Mouse (Mus musculus) brown adipose tissue, adult 24 weeks (tissue): ENCODE results near the gene Ak2. TPM values are rescaled to one million over a fixed set of nuclear protein-coding genes. Genes with fewer than 3 reads are reported as not detected.

Experiments
- H3K27ac ChIP-seq: fragments of 200-500 bp; replicated peaks from 2 replicates; pipeline ENCODE4 v1.5.1; 2012; ENCODE audit warnings: low read depth, mild to moderate bottlenecking, low read length
- H3K4me1 ChIP-seq: fragments of 200-500 bp; 2 replicates; pipeline ENCODE4 v1.6.1; 2012; ENCODE audit warnings: low read length, mixed read lengths; ENCODE audit not compliant: control insufficient read depth, insufficient read depth, insufficient read length
- H3K4me3 ChIP-seq: fragments of 200-500 bp; 2 replicates; pipeline ENCODE4 v1.5.1; 2012; ENCODE audit warnings: low read depth, mild to moderate bottlenecking, low read length, moderate library complexity; ENCODE audit not compliant: insufficient read depth
- polyA plus RNA-seq: library from polyadenylated mRNA; stranded (reverse); fragments of >200 nt; gene quantifications from 2 replicates; pipeline ENCODE4 v1.2.4, GENCODE M21; 2012; ENCODE audit not compliant: missing spikeins, insufficient read depth, insufficient read length

The Ak2 gene
- polyA plus RNA-seq, 1 experiment: 382 TPM

DNA sequence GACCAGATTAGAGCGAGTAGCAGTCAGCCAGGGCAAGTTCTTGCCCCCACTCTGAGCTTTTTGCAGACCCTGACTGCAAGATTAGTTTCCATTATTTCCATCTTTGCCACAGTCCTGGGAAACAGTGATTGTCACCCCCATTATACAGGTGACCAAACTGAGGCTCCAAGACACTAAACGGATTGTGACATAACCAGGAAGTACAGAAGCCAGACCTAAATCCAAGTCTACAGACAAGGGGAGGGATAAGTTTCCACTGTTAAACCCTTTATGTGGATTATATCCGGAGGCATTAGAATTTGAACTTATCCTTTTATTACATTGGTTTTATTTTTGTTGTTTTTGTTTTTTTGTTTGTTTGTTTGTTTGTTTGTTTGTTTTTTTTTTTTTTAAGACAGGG is 42.5 kb downstream of the Ak2 start:
- Histone ChIP-seq H3K4me1 (peaks cover 8% of the 10 kb centered on the region), H3K27ac (no peak overlapping the region), H3K4me3 (no peak overlapping the region)

DNA sequence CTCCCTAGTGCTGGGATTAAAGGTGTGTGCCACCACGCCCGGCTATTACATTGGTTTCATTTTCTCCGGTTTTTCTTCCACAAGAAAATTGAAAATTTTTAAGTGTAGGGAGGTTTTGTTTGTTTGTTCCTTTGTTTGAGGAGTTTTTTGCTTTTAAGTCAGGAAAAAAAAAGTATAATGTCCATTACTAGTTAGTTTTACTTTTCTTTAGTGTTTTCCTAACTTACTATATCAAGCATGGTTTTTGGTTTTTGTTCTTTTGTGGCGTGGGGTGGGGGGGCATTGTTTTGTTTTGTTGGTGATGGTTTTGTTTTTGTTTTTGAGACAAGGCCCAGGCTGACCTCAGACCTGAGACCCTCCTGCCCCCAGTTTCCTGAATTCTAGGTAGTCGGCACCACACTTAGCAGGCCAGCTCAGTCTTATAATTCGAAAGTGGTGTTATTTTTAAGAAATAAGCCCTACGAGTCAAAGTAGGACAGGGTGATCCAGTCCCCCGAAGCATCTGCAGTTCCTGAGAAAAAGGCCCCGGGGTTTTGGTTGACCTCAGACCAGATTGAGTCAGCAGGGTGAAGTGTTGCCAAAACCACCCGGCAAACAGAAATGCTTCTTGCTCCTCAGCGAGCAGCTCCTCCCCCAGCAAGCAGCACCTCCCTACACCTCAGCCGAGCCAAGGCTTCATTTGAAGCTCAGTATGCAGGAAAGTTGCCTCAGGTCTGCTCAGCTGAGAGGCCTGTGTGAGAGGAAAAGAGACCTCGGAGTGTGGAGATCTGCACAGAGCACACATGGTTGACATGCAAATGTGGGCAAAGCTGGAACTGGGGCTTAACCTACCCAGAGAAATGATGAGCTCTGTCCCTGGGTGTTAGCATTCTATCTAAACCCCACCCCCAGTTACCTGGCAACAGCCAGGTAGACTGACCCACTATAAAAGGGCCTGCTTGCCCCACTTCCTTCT is 43.2 kb downstream of the Ak2 start:
- Histone ChIP-seq H3K27ac (peak overlapping the region; percentile 69), H3K4me1 (peaks cover 8% of the 10 kb centered on the region), H3K4me3 (no peak overlapping the region)

DNA sequence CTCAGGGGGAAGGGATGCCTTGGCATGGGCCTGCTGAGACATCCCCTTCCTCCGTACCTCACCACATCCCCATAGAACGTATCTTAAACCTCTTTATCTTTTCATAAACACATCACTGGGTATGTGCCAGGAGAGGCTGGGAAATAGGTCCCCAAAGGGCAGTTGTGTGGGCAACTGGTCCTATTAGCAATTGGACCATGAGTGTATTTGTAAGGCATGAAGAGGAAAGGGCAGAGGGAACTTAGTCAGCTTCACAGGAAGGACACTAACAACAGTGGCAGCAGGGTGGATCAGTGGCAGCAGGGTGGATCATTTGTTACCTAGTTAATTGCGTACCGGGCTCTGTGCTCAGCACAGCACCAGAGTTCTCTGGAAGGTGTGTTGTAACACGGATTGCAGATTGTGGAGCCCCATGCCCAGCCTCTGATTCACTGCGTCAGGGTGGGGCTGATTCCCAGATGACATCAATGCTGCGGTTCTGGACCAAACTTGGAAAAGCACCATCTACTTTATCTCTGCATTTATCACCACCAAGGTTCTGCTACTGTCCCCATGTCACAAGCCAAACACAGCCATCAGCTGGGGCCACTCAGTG is 44.2 kb downstream of the Ak2 start:
- peaks cover 8% of the 10 kb centered on the region for H3K4me1 ChIP-seq
- H3K27ac ChIP-seq: no peak overlapping the region
- no peak overlapping the region for H3K4me3 ChIP-seq

DNA sequence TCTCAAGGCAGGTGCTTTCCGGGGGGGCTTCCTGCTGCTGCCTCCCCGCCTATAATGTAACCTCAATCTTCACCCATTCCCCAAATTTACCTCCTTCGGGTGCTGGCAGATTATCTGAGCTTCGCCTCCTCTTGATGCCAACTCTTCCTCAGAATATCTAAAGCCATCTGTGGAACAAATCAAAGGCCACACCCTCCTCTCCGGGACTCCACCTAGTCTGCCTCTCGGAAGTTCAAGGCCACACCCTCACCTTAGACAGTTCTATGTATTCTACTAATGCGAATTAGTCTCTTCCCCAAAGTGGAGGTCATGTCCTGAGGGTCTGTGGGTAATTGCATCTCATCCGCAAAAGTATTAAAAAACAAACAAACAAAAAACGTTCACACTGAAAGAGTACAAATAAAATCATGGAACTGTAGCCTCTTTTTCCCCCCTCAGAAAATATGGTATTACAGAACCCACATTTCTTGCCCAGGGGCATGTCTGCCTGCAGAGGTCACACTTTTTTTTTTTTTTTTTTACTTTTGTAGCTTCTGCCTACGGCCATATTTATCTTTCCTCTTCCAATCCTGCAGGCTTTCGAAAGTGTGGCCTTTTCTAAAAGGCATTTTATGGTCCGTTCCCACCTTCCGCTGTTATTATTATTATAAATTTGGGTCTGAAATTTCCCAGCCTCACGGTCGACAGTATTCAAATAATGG is 56.1 kb downstream of the Ak2 start:
- Histone ChIP-seq H3K4me1 (peaks cover 2% of the 10 kb centered on the region; the same call in 1 of the 2 replicates), H3K4me3 (no peak overlapping the region), H3K27ac (no peak overlapping the region)

DNA sequence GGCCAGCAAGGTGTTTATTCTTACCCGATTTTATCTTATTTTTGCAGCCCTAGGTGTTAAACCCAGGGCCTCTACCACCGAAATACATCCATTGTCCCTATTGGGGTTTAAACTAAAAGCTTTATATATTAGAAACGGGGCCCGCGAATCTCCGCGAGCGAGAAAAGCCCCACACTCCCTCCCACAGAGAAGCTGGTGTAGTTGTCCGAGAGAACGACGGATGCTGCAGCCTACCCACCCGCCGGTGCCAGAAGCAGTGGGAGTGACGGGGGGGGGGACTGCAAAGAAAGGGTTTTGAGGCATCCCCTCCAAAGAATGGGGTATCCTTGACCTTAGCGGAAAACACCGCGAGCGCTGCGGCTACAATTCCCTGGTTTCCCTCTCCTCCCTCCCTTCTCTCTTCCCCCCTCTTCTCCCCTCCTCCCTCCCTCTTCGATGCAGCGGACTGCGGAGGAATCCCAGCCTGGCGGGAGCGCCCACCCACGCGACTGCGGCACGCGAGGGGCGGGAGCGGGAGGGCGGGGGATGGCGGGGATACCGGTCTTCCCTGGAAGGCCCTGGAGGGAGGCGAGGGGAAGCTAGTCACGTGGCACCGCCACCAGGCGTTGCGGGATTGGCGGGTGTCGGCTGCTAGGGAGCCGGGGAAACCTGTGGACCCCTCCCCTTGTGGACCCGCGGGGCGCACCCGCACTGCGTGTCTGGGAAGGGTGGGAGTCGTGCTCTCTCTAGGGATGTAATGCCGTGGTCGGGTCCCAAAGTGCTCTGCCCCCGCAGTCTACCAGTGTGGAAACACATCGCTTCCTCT is 56.9 kb downstream of the Ak2 start:
- H3K27ac ChIP-seq: no peak overlapping the region

DNA sequence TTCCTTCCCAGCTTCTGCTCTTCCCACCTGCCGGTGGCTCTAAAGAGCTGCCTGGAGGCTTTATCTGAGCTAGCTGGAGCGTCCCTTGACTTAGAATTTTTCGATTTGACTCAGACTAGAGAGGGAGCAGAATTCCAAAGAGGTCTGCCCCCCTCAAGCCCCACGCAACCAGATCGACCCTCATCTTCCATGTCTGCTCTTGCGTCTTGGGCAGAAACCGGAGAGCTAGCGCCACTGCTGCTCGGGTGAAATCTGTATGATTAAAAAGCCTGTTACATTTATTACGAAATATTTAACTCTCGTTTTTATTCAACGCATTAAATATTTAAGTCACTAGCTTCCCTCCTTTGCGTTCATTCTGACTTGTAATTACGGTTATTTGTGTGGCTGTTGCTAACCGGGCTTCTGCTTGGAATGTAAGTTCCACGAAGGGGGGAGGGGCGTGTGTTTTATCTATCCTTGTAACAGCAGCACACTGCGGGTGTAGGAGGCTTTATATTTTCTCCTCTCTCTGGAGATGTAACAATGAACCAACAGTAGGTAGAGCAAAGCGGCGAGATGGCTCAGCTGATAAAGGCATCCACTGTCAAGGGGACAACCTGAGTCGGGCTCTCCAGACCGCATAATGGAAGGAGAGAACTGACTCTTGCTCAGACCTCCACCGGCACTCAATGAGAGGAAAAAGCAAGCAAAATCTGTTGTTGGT is 57.7 kb downstream of the Ak2 start:
- Histone ChIP-seq H3K4me1 (peaks cover 2% of the 10 kb centered on the region; the same call in 1 of the 2 replicates), H3K4me3 (peak overlapping the region; percentile 70), H3K27ac (no peak overlapping the region)

More for the DNA sequence above, 56.9 kb downstream of the Ak2 start:
- peaks cover 2% of the 10 kb centered on the region; the same call in 1 of the 2 replicates for H3K4me1 ChIP-seq
- peak overlapping the region; percentile 70 for H3K4me3 ChIP-seq

DNA sequence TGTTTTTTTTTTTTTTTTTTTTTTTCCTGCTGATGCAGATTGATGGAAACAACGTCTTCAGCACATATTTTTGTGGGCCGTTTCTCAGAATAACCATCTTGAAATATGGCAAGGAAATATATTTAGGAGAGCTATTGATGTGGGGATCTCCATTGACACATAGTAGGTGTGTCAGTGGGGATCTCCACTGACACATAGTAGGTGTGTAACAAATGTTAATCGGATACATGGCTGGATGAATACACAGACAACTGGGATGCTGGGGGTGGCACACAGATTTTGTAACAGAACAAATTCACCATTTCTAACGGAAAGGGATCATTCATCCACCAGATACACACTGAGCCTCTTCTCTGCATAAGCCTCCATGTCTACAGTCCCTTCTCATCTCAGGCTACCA is 58.6 kb downstream of the Ak2 start:
- no peak overlapping the region for H3K27ac ChIP-seq
- H3K4me3 ChIP-seq: no peak overlapping the region
- H3K4me1 ChIP-seq: peaks cover 2% of the 10 kb centered on the region; the same call in 1 of the 2 replicates

DNA sequence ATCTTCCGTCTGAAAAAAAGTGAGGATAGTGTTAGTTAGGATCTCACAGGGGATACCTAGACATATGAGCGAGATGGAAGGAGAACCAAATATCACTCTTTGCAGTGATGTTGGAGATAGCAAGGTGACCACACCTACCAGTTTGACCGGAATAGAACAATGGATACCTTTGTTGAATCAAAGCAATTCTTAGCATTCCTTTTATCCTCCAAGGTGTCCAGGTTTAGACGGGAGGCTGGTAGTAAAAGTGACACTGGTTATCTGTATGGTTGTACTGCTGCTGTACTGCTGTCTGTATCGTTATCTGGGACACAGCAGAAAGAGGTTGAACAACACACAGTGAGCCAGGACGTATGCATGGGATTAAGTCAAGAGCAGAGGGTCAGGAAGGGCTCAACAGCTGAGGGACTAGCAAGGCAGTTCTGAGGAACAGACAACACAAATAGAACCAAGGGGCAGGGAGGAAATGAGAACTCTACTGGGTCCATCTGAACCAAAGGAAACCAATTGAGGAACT is 59.2 kb downstream of the Ak2 start:
- peaks cover 2% of the 10 kb centered on the region; the same call in 1 of the 2 replicates for H3K4me1 ChIP-seq
- H3K4me3 ChIP-seq: no peak overlapping the region
- H3K27ac ChIP-seq: no peak overlapping the region

DNA sequence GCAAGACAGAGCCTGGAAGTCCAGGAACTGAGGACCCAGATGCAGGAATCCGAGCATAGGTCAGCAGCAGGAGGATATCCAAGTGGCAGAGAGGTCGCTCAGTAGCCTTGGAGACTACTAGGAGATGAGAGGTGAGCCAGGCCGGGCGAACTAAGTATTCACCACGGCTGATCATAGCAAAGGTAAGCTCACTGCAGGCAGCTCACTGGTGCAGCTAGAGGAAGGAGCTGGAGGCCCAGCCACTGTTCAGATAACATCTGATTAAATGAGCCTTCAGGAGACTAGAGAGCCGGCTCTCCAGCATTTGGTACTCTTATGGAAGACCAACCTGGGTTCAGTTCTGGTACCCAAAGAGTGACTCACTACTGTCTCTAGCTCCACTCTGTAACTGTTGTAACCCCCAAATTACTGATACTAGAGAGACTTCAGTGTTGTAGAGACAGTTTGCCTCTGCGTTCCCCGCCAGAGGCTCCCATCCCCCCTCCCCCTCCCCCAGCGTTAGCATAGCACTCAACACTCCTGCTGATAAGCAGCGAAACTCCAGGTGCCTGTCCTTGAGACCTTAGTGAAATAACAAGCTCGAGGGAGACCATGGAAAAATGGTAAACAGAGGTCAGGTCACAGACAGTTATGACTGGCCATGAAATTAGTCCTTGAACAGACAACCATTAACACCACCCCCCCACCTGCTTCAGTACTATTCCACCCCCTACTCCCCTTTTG is 59.9 kb downstream of the Ak2 start:
- Histone ChIP-seq H3K4me1 (peaks cover 2% of the 10 kb centered on the region; the same call in 1 of the 2 replicates), H3K27ac (no peak overlapping the region), H3K4me3 (no peak overlapping the region)

DNA sequence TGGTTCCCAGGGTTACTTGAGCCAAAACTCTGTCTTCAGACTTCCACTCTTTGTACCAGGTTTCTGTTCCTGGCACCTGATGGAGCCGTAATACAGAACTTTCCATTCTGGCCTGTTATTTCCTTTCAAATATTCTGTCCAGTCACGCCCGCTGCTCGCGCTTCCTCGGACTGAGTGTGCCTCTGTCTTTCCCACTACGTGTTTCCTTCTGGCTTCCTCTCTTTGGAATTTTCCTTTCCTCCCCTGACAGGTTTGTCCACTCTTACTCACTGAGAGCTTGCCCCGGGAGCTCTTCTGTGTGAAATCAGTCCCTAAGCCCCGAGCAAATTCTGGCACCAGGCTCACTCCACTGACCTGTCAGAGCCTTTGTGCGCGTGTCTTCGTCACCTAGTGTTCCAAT is 63.0 kb downstream of the Ak2 start:
- Histone ChIP-seq H3K27ac (no peak overlapping the region), H3K4me3 (no peak overlapping the region), H3K4me1 (peaks cover 6% of the 10 kb centered on the region; the same call in 1 of the 2 replicates)

DNA sequence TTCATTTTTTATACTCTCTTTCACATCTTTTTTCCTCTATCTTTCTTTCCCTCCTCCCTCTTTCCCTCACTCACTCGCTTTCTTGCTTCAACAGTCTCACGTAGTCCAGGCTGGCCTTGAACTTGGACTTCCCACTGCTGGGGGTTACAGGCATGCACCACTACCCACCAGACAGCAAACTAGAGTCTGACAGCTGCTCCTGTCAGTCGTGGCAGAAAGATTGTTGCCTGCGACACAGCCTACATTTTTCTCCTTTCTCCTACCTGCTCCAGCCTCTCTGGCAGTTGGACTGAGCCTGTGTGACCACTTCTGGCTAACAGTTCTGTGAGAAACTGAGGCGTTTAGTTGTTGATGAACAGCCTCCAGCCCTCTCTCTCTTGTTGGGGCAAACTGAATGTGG is 63.8 kb downstream of the Ak2 start:
- Histone ChIP-seq H3K27ac (no peak overlapping the region), H3K4me1 (peaks cover 9% of the 10 kb centered on the region; the same call in 1 of the 2 replicates), H3K4me3 (no peak overlapping the region)

DNA sequence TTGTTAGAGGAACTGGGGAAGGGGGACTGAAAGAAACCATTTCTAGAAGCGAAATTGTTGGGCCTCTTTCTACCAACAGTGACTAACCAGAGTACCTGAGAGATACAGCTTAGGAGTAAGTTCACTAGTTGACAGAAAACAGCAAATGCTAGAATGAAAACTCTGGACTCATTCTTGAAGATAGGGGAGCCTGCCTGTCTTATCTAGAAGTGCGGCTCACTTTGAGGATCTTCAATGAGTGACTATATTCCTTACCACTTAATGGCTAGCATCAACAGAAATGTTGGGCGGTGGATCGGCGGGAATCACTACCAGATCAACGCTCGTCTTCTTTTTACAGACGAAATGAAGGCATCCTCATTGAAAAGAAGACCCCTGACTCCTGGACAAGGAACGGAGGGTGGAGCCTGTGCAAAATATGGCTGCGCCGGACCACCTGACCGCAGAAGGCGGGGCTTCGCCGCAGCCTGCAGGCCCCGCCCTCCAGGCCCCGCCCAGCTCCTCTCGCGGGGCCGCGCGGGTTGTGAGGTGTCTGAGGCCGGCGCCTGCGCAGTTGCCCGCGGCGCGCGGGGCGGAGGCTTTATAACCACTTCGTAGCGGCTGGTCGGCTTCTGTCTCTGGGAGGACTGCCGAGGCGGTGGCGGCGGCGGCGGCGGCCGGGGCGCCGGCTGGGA is 65.9 kb downstream of the Ak2 start:
- Histone ChIP-seq H3K27ac (peak overlapping the region; percentile 27; the same call in 1 of the 2 replicates), H3K4me3 (peak overlapping the region; percentile 96), H3K4me1 (peaks cover 11% of the 10 kb centered on the region; the same call in 1 of the 2 replicates)
